Mouse (Mus musculus) lung, postnatal 0 days (tissue): ENCODE results near the gene Hnf4a.

Source experiments
- CTCF ChIP-seq: IDR thresholded peaks from 2 replicates; pipeline ENCODE4 v1.5.1; 2016; ENCODE audit warnings: antibody characterized with exemption, mild to moderate bottlenecking
- EP300 ChIP-seq: IDR thresholded peaks from 2 replicates; pipeline ENCODE4 v1.6.1; 2016; ENCODE audit warnings: antibody characterized with exemption, mild to moderate bottlenecking, control low read depth

DNA sequence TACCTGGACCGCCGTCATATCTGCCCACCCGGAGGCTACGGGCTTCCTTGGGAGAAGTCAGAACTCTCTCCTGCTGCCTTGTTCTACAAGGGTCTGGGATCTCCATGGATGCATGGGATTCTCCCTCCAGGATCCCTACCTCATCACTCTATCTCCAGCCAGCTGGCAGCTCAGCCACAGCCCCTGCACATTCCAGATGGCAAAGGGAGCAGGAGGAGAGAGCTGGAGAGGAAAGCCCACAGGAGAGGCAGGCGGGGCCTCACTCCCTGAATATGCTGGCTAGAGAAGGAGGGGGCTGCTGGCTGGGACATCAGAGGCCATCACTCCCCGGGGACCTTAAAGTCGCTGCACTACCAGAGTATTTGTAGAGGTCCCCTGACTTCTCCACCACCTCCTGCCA, 15.3 kb upstream of the Hnf4a start:
- TF ChIP-seq EP300 (no peak), CTCF (no peak)
